Mouse (Mus musculus): ENCODE measurements around the gene Ttf2. TPM values are rescaled to one million over a fixed set of nuclear protein-coding genes. Genes with fewer than 3 reads are reported as not detected.

Gene Ttf2
- polyA plus RNA-seq, 1 experiment from 2014 or later: 13.8 TPM

- Histone ChIP-seq H3K36me3 (no peaks in the 10 kb centered on the region), H3K4me1 (0 out of 2 replicates have a peak, but pooled peaks cover 3% of the 10 kb centered on the region), H3K9ac (no peak overlapping the region), H3K27ac (no peak overlapping the region), H3K27me3 (replicated peaks) (no peaks in the 10 kb centered on the region), H3K9me3 (replicated peaks) (no peaks in the 10 kb centered on the region), H3K4me3 (no peak overlapping the region), H3K4me2 (no peak overlapping the region)
- 36% methylated on average over 15 of the region's 15 CpGs for WGBS (ENCODE audit: insufficient replicate concordance)
- ATAC-seq: no peak
These were observed 34.3 kb upstream of the Ttf2 start for GRCm38 (mm10) chr3:101003575-101004356.

GRCm38 (mm10) chr3:100999732-101000131 lies 30.3 kb upstream of the Ttf2 start:
- Histone ChIP-seq H3K27me3 (replicated peaks) (no peaks in the 10 kb centered on the region), H3K4me1 (no peaks in the 10 kb centered on the region), H3K9me3 (replicated peaks) (no peaks in the 10 kb centered on the region), H3K4me2 (no peak overlapping the region), H3K36me3 (no peaks in the 10 kb centered on the region), H3K4me3 (no peak overlapping the region), H3K27ac (no peak overlapping the region), H3K9ac (no peak overlapping the region)
- 23% methylated on average over 2 of the region's 2 CpGs for WGBS (ENCODE audit: insufficient replicate concordance)
- ATAC-seq: no peak

- H3K4me2 ChIP-seq: no peak overlapping the region
- H3K27ac ChIP-seq: no peak overlapping the region
- H3K9ac ChIP-seq: no peak overlapping the region
- H3K4me3 ChIP-seq: no peak overlapping the region
- H3K4me1 ChIP-seq: no peaks in the 10 kb centered on the region
- H3K27me3 ChIP-seq (replicated peaks): no peaks in the 10 kb centered on the region
- H3K9me3 ChIP-seq (replicated peaks): no peaks in the 10 kb centered on the region
- ATAC-seq: peak; percentile 52; the same call in 1 of the 2 replicates
- H3K36me3 ChIP-seq: no peaks in the 10 kb centered on the region
- WGBS (ENCODE audit: insufficient replicate concordance): 9% methylated on average over 6 of the region's 6 CpGs
These were observed 29.5 kb upstream of the Ttf2 start for GRCm38 (mm10) chr3:100998904-100999340.

- Histone ChIP-seq H3K9me3 (replicated peaks) (no peaks in the 10 kb centered on the region), H3K27ac (no peak overlapping the region), H3K4me2 (no peak overlapping the region), H3K4me1 (no peaks in the 10 kb centered on the region), H3K4me3 (no peak overlapping the region), H3K27me3 (replicated peaks) (no peaks in the 10 kb centered on the region), H3K36me3 (no peaks in the 10 kb centered on the region), H3K9ac (no peak overlapping the region)
- 58% methylated on average over 10 of the region's 10 CpGs for WGBS (ENCODE audit: insufficient replicate concordance)
- ATAC-seq: no peak
These were observed 28.5 kb upstream of the Ttf2 start for GRCm38 (mm10) chr3:100997785-100998570.

GRCm38 (mm10) chr3:100994252-100994651 lies 24.8 kb upstream of the Ttf2 start:
- Histone ChIP-seq H3K27ac (no peak overlapping the region), H3K9me3 (replicated peaks) (no peaks in the 10 kb centered on the region), H3K27me3 (replicated peaks) (no peaks in the 10 kb centered on the region), H3K4me3 (no peak overlapping the region), H3K4me2 (no peak overlapping the region), H3K4me1 (no peaks in the 10 kb centered on the region), H3K36me3 (no peaks in the 10 kb centered on the region), H3K9ac (no peak overlapping the region)
- 62% methylated on average over 4 of the region's 4 CpGs for WGBS (ENCODE audit: insufficient replicate concordance)
- no peak for ATAC-seq

GRCm38 (mm10) chr3:100993718-100994117 lies 24.3 kb upstream of the Ttf2 start:
- Histone ChIP-seq H3K9me3 (replicated peaks) (no peaks in the 10 kb centered on the region), H3K36me3 (no peaks in the 10 kb centered on the region), H3K4me1 (no peaks in the 10 kb centered on the region), H3K4me3 (no peak overlapping the region), H3K4me2 (no peak overlapping the region), H3K27ac (no peak overlapping the region), H3K27me3 (replicated peaks) (no peaks in the 10 kb centered on the region), H3K9ac (no peak overlapping the region)
- 25% methylated on average over 15 of the region's 15 CpGs for WGBS (ENCODE audit: insufficient replicate concordance)
- no peak for ATAC-seq

GRCm38 (mm10) chr3:100993158-100993557 lies 23.7 kb upstream of the Ttf2 start:
- Histone ChIP-seq H3K36me3 (no peaks in the 10 kb centered on the region), H3K4me2 (no peak overlapping the region), H3K9ac (no peak overlapping the region), H3K27me3 (replicated peaks) (no peaks in the 10 kb centered on the region), H3K9me3 (replicated peaks) (no peaks in the 10 kb centered on the region), H3K27ac (no peak overlapping the region), H3K4me1 (no peaks in the 10 kb centered on the region), H3K4me3 (no peak overlapping the region)
- no peak for ATAC-seq
- 63% methylated on average over 7 of the region's 7 CpGs for WGBS (ENCODE audit: insufficient replicate concordance)

- Histone ChIP-seq H3K27ac (no peak overlapping the region), H3K36me3 (no peaks in the 10 kb centered on the region), H3K4me1 (no peaks in the 10 kb centered on the region), H3K4me3 (no peak overlapping the region), H3K9ac (no peak overlapping the region), H3K4me2 (no peak overlapping the region), H3K27me3 (replicated peaks) (no peaks in the 10 kb centered on the region), H3K9me3 (replicated peaks) (no peaks in the 10 kb centered on the region)
- 49% methylated on average over 1 of the region's 1 CpGs for WGBS (ENCODE audit: insufficient replicate concordance)
- no peak for ATAC-seq
These were observed 20.8 kb upstream of the Ttf2 start for GRCm38 (mm10) chr3:100990231-100990630.

- WGBS (ENCODE audit: insufficient replicate concordance): 71% methylated on average over 12 of the region's 12 CpGs
- Histone ChIP-seq H3K9me3 (replicated peaks) (no peaks in the 10 kb centered on the region), H3K4me2 (no peak overlapping the region), H3K27me3 (replicated peaks) (no peaks in the 10 kb centered on the region), H3K9ac (no peak overlapping the region), H3K36me3 (no peaks in the 10 kb centered on the region), H3K4me1 (no peaks in the 10 kb centered on the region), H3K27ac (no peak overlapping the region), H3K4me3 (no peak overlapping the region)
- ATAC-seq: no peak
These were observed 20.0 kb upstream of the Ttf2 start for GRCm38 (mm10) chr3:100989417-100989816.

GRCm38 (mm10) chr3:100979290-100979689 lies 9.8 kb upstream of the Ttf2 start:
- Histone ChIP-seq H3K27me3 (replicated peaks) (0 out of 2 replicates have a peak, but pooled peaks cover 14% of the 10 kb centered on the region), H3K4me3 (no peak overlapping the region), H3K9ac (no peak overlapping the region), H3K9me3 (replicated peaks) (no peaks in the 10 kb centered on the region), H3K4me1 (no peaks in the 10 kb centered on the region), H3K4me2 (no peak overlapping the region), H3K27ac (no peak overlapping the region), H3K36me3 (no peaks in the 10 kb centered on the region)
- no peak for ATAC-seq
- WGBS (ENCODE audit: insufficient replicate concordance): 32% methylated on average over 8 of the region's 8 CpGs

GRCm38 (mm10) chr3:100973906-100974305 lies 4.4 kb upstream of the Ttf2 start:
- H3K9ac ChIP-seq: no peak overlapping the region
- no peak overlapping the region for H3K27ac ChIP-seq
- H3K27me3 ChIP-seq (replicated peaks): no peaks in the 10 kb centered on the region
- H3K9me3 ChIP-seq (replicated peaks): no peaks in the 10 kb centered on the region
- ATAC-seq: no peak
- no peaks in the 10 kb centered on the region for H3K36me3 ChIP-seq
- H3K4me1 ChIP-seq: peaks cover 7% of the 10 kb centered on the region
- H3K4me2 ChIP-seq: no peak overlapping the region
- no peak overlapping the region for H3K4me3 ChIP-seq
- 4% methylated on average over 1 of the region's 1 CpGs for WGBS (ENCODE audit: insufficient replicate concordance)

- 82% methylated on average over 14 of the region's 14 CpGs for WGBS (ENCODE audit: insufficient replicate concordance)
- Histone ChIP-seq H3K36me3 (peaks cover 89% of the 10 kb centered on the region), H3K9me3 (replicated peaks) (no peaks in the 10 kb centered on the region), H3K9ac (no peak overlapping the region), H3K27ac (no peak overlapping the region), H3K27me3 (replicated peaks) (no peaks in the 10 kb centered on the region), H3K4me2 (no peak overlapping the region), H3K4me1 (peaks cover 16% of the 10 kb centered on the region), H3K4me3 (no peak overlapping the region)
- ATAC-seq: no peak
These were observed 5.5 kb downstream of the Ttf2 start for GRCm38 (mm10) chr3:100963849-100964542.
